Mouse (Mus musculus) urinary bladder, postnatal 25 days (tissue): ENCODE results near the gene Filip1l.

Source experiments
- DNase-seq: peaks from one replicate; pipeline ENCODE4 v3.0.0; 2022; ENCODE audit warnings: low spot score

Gene Filip1l

GRCm38 (mm10) chr16:57532081-57532493 is 179.2 kb downstream of the Filip1l start:
- DNase-seq: no peak

- DNase-seq: no peak
Observed at GRCm38 (mm10) chr16:57534365-57534764, 181.5 kb downstream of the Filip1l start.

- no peak for DNase-seq
Observed at GRCm38 (mm10) chr16:57534811-57535210, 181.9 kb downstream of the Filip1l start.

- no peak for DNase-seq
Observed at GRCm38 (mm10) chr16:57536511-57536910, 183.6 kb downstream of the Filip1l start.

- no peak for DNase-seq
Observed at GRCm38 (mm10) chr16:57543243-57543642, 190.3 kb downstream of the Filip1l start.

GRCm38 (mm10) chr16:57544441-57544840 is 191.5 kb downstream of the Filip1l start:
- no peak for DNase-seq

- DNase-seq: no peak
Observed at GRCm38 (mm10) chr16:57546355-57546754, 193.5 kb downstream of the Filip1l start.

GRCm38 (mm10) chr16:57548608-57549007 is 195.7 kb downstream of the Filip1l start:
- no peak for DNase-seq

- DNase-seq: peak; percentile 72
Observed at GRCm38 (mm10) chr16:57549061-57550037, 196.5 kb downstream of the Filip1l start.

GRCm38 (mm10) chr16:57550088-57550487 is 197.2 kb downstream of the Filip1l start:
- DNase-seq: no peak

GRCm38 (mm10) chr16:57550817-57551216 is 197.9 kb downstream of the Filip1l start:
- no peak for DNase-seq

GRCm38 (mm10) chr16:57551617-57552016 is 198.7 kb downstream of the Filip1l start:
- DNase-seq: no peak

GRCm38 (mm10) chr16:57552709-57553108 is 199.8 kb downstream of the Filip1l start:
- DNase-seq: no peak

GRCm38 (mm10) chr16:57553235-57553634 is 200.3 kb downstream of the Filip1l start:
- no peak for DNase-seq

- no peak for DNase-seq
Observed at GRCm38 (mm10) chr16:57554886-57555400, 202.1 kb downstream of the Filip1l start.

GRCm38 (mm10) chr16:57555667-57556066 is 202.8 kb downstream of the Filip1l start:
- DNase-seq: no peak

- no peak for DNase-seq
Observed at GRCm38 (mm10) chr16:57556244-57556643, 203.4 kb downstream of the Filip1l start.

GRCm38 (mm10) chr16:57558258-57558657 is 205.4 kb downstream of the Filip1l start:
- no peak for DNase-seq

- no peak for DNase-seq
Observed at GRCm38 (mm10) chr16:57560185-57560584, 207.3 kb downstream of the Filip1l start.

GRCm38 (mm10) chr16:57563453-57563852 is 210.6 kb downstream of the Filip1l start:
- no peak for DNase-seq

GRCm38 (mm10) chr16:57564807-57565206 is 211.9 kb downstream of the Filip1l start:
- DNase-seq: no peak

GRCm38 (mm10) chr16:57566215-57566614 is 213.3 kb downstream of the Filip1l start:
- no peak for DNase-seq

GRCm38 (mm10) chr16:57568648-57569404 is 215.9 kb downstream of the Filip1l start:
- no peak for DNase-seq
